Mouse (Mus musculus) left cerebral cortex, adult 11 months (tissue): ENCODE data around the gene Tgfbi.
A peak's percentile ranks its signal among the peaks of the same experiment; 100 is the strongest.

Experiments used
- DNase-seq: peaks from one replicate; pipeline ENCODE4 v3.0.0; 2022; ENCODE audit warnings: low spot score

Gene Tgfbi

GRCm38 (mm10) chr13:56634920-56635319, 25.6 kb downstream of the Tgfbi start:
- DNase-seq: no peak

- DNase-seq: no peak
These were observed 27.7 kb downstream of the Tgfbi start for GRCm38 (mm10) chr13:56637027-56637426.

DNA sequence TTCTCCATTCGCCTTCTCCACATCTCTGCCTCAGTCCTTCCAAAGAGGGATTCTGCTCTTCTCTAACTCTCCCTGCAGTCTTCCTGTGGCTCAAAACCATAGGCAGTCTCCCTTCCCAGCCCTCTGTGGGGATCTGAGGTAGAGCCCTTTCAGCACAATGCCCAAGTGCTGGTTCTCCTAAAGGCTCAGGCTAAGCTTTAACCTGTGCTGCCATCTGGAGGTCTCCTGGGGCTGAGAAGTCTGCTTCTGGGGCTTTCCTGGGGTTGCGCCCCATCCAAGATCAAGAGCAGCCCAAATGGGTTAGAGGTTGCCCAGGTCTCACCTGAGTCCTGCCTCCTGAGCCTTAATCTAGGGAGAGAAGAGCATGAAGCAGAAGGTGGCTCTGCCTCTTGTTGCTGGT, 32.4 kb downstream of the Tgfbi start:
- DNase-seq: no peak

DNA sequence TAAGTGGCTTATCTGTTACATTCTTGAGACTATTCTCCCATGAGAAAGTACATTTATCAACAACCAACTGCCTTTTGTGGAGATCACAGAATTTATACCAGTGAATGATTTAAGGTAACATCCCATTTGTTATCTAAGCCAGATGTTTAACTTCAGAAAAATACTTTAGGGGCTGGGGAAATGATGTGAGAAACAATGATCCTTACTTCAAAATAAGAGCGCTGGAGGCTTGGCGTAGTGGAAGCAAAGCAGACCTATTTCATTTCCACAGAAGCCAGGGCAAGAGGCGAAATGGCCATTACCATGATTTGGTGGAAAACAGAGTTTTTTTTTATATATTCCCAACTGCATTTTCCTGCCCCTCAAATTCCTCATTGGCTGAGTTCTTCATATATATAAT, 34.7 kb downstream of the Tgfbi start:
- DNase-seq: no peak

DNA sequence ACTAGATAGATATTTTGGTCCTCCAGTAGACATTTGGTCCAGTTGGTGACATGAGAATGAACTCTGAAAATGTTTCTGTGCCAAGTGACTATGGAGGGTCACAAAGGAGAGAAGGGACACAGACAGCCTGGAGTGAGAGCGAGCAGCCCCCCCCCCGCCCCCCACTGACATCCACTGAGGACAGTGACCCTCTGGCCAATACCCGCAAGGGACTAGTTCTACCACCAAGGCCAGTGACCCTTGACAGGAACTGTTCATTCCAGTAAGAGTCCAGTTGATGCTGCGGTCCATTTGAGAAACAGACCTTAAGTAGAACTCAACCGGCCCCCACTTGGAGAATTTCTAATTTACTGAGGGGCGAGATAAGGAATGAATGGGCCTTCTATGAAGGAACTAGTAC, 36.4 kb downstream of the Tgfbi start:
- DNase-seq: no peak

GRCm38 (mm10) chr13:56647597-56648405, 38.5 kb downstream of the Tgfbi start:
- no peak for DNase-seq

GRCm38 (mm10) chr13:56650020-56650419, 40.7 kb downstream of the Tgfbi start:
- no peak for DNase-seq

DNA sequence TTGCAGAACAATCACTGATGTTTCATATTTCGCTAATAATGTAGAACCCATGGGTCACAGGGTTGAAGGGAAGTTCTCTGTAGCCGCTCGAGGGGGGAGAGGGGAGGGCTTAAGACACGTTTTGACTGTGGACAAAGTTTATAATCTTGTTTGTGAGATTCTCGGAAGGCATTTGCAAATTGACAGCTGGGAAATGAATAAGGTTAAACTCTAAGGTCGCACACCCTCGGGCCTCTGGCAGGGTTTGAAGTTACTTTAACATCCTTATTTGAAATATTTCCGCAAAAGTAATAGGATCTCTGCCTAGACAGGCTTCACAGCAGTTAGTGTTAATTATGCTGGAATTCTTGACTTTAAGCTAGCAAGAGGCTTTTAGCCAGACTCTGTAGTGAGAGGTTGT, 43.1 kb downstream of the Tgfbi start:
- no peak for DNase-seq

- DNase-seq: no peak
These were observed 44.9 kb downstream of the Tgfbi start for GRCm38 (mm10) chr13:56654176-56654575.

DNA sequence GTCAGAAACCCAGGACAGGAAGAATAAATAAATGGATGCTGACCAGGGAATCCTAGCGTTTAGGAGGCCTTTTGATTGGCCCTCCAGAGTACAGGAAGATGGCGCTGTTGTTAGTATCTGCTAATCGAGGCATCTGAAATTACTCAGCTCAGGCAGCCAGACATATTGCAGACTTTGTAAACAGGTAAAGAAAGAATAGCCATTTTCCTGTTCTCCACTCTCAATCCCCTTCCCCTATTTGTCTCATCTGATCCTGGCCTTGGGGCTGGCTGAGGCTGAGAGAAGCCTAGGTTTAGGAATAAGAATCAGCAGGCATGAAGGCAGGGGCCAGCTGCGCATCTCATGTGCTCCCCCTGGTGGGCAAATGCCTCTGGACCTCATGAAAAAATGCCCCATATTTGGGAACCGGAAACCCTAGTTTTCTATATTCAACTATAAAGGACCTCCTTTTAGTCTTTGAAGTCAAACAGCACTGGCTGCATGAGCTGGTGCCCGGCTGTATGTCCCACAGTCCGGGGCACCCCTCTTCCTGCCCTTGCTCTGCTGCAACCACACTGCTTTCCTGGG, 48.7 kb downstream of the Tgfbi start:
- peak; percentile 36 for DNase-seq

GRCm38 (mm10) chr13:56658931-56659330, 49.6 kb downstream of the Tgfbi start:
- DNase-seq: no peak

DNA sequence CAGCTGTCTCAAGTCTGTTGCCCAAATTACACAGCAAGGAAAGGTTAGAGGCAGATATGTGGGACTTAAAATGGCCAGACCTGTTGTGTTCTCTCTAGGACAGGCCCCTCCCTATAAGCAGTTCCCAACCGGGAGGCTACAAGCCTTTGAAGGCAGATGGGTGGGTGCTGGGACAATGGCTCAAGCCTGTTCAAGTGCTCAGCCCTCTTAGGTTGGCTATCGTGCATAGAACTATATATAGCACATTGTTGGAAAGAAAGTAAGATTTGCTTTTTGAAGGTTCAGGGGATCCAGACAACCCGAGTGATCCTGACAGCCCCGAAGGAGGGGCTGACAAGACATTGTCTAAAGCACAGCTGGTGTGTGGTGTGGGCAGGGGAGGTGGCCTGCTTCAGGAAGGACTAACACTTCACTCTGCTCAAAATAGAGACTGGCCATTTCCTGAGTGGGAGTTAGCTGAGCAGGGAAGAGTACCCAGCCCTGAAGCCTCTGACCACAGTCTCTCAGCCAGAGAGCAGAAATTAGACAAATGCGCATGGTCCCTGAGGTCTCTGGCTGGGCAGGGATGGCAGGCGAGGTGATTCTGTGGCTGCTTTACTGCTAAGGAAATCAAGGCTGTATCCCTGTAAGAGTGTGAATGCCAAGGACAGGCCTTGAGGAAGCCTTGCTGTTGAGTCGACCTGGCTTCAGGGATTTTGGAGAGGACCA, 52.7 kb downstream of the Tgfbi start:
- DNase-seq: no peak

- DNase-seq: no peak
These were observed 55.2 kb downstream of the Tgfbi start for GRCm38 (mm10) chr13:56664256-56665170.

DNA sequence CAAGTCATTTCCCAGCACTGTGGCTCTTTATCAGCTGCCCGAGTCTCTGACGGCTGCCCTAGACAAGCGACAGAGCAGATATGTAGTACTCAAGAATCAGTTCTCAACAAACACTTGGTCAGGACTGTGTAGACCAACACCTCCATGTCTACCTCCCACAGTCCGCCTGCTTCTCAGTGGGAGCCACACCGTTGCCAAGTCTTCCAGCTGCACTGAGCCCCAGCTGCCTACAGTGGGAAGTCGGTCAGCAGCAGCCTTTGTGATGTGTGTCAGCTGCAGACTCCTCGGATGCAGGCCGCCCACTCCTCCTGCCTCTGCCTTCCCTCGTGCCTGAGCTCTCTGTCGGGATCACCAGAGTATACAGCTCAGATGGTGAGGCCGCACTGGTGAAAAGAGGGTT, 61.9 kb downstream of the Tgfbi start:
- DNase-seq: no peak

GRCm38 (mm10) chr13:56677731-56678130, 68.4 kb downstream of the Tgfbi start:
- no peak for DNase-seq

DNA sequence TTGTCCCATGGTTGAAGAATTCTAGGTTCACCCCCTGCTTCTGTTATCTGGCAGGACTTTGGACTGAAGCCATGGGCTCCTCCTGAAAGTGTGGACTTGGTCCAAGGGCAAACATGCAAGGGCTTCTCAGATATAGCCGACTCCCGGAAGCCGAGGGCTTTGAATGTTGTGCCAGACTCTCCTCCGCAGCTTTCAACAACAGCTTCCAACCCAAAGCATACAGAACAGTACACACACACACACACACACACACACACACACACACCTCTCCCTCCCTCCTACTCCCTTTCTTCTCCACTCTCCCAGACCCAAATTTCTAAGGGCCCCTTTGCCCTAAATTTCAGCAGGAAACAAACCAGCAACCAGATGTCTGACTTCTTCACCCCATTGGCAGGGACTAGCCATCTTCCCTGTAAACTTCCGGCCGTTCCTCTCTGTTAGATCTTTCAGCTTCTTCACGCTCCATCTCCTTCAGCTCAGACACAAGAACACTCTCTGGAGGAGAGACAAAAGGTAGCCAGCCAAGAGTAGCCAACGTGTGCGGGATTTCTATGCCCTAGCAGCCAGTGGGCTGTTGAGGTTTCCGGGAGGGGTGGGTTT, 69.0 kb downstream of the Tgfbi start:
- no peak for DNase-seq

DNA sequence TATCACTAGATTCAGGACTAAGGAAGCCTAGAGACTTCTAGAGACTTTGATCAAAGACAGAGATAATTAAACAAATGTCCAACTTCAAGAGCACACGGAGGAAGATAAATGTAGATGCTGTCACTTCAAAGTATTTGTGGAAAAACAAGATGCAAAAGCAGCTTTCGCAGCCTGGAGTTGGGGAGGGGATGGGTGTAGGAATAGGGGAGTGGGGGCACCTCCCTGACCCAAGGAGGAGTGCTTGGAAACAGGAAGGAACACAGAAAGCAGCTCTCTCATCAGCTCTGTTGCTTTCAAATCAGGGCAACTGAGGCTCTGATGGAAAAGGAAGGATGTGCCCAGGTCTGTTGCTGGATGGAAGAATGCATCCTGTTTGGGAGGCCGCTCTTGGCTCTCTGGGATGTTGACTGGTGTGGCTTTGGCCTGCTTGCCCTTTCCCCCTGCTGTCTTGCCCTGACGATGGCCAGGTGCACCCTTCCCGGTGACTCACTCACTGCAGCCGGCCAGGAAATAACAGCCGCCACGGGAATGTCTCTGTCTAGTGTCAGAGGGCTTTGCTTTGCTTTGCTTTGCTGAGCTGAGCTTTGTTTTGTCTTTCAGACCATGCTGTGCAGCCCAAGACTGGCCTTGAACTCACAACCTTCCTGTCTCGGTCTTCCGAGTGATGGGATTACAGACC, 69.6 kb downstream of the Tgfbi start:
- DNase-seq: no peak

DNA sequence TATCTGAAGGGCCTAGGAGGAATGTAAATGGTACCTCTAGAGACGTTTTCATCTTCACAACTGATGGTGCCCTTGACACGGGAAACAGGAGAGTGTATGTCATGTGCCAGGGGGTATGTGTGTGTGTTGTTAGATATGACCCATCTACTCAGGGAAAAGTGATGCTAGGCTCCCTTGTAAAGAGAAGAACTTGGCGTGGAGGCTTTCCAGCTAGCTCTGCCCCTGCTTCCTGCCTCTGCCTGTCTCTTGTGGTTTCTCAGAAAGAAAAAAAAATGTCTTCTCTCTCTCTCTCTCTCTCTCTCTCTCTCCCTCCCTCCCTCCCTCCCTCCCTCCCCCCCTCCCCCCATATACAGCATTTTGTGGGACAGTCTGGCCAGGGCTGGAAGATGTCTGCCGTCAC, 72.6 kb downstream of the Tgfbi start:
- no peak for DNase-seq

- no peak for DNase-seq
These were observed 73.0 kb downstream of the Tgfbi start for GRCm38 (mm10) chr13:56682326-56682725.

GRCm38 (mm10) chr13:56683306-56683705, 74.0 kb downstream of the Tgfbi start:
- no peak for DNase-seq
